Mouse (Mus musculus): ENCODE measurements around the gene Mctp2.
"Not testable (repeated sequence)": the region's sequence is repeated elsewhere in the genome, so short reads cannot be mapped to it uniquely, and the experiment has no call there.

The Mctp2 gene

GRCm38 (mm10) chr7:72271546-72271945 lies 34.9 kb downstream of the Mctp2 start:
- no peak for DNase-seq (ENCODE audit: low read depth, low spot score)

- no peak for DNase-seq (ENCODE audit: low read depth, low spot score)
Observed at GRCm38 (mm10) chr7:72269994-72270393, 36.4 kb downstream of the Mctp2 start.

DNA sequence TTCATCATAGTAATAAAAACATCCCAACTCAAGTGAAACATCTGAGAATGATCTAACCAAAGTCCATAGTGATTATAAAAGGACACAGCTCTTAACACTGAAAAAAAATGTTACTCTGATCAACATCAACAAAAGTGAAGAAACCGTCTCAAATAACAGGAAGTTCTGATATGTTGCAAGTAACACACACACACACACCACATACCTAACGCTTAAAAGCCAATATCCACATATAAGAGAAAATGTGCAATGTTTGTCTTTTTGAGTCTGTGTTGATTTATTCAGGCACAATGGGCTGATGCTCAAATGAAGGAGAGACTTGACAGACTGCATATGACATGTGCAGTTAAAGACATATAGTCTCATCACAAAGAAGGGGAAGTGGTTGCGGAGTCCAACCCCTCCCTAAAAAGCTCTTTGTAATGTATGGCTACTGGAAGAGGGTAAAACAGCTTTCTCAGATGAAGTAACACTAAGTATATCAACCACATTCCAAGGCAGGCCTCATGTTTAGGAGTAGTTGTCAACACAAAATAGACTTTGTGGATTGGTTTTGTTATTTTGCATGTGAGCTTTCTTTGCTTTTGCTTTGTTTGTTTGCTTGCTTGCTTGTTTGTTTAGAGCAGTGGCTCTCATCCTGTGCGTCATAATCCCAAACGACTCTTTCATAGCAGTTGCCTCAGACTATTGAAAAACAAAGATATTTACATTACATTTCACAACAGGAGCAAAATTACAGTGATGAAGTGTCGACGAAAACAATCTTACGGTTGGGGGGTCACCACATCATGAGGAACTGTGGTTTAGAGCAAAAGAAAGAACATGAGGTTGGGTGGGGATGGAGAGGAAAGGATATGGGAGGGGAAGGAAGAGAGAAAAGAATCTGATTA lies 45.4 kb downstream of the Mctp2 start:
- DNase-seq (ENCODE audit: low read depth, low spot score), result no peak

DNA sequence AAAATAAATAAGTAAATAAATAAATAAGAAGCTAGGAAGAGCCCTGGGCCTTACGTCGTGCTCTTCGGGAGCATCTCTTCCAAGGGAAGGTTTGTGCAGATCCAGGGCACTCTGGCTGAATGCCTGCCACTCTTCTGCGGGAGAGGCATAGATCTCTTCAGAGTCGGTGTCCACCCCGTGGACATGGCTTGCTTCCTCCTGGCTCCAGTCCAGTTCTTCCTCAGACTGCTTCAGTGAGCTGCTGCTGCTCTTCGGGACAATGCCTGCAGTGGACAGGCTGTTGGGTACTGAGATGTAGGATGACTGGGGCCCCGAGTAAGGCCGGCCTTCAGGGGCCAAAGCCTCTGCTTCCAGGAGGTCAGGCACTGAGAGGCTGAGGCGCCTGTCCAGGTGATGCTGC lies 47.4 kb downstream of the Mctp2 start:
- no peak for DNase-seq (ENCODE audit: low read depth, low spot score)

DNA sequence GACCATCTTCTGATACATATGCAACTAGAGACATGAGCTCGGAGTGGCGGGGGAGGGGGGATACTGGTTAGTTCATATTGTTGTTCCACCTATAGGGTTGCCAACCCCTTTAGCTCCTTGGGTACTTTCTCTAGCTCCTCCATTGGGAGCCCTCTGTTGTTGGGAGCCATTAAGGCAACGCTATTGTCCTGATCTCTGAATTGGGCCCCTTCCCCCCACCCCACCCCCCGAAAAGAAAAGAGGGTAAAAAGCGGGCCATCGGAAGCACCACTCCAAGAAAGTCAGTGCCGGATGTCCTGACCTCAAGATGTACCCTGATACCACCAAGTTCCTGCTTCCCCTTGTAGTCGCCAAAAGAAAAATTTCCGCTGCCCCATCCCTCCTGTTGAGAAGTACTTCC lies 56.1 kb downstream of the Mctp2 start:
- DNase-seq (ENCODE audit: low read depth, low spot score), result not testable (repeated sequence)

DNA sequence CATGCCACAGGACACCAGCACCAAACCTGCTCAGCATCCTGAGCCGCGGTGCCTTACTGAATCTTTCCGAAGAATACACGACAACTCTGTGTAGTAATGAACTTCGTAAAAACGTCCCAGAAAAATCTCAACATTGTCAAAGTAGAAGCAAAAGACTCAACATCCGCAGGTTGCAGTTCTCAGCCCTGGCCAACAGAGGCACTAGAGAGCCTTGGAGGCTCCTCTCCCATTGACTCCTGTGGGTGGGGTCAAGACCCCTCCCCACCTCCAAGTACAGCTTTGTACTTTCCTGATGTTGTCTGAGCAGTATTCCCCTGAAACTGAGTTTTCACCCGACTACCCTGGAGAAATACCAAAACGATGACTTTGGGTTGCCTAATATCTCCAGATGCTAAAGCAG lies 65.1 kb downstream of the Mctp2 start:
- no peak for DNase-seq (ENCODE audit: low read depth, low spot score)

- peak; percentile 54 for DNase-seq (ENCODE audit: low read depth, low spot score)
Observed at GRCm38 (mm10) chr7:72239782-72240493, 66.5 kb downstream of the Mctp2 start.

DNA sequence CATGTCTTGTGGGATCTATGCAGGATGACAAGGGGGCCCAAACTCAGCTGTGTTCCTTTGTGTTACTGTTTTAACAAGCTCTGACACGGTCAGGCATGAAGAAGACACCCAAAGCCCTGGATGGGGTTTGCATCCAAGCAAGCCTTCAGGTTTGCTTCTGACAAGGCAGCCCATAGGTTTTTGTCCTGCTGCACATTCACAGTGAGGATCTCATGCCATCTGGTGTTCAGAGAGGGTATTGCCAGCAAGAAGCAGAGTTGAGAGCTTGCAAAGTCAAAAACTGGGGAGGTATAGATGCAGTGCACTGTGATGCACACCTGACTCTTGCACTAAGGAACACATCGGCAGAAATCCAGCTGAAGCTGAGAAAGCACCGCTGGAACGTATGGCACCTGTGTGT lies 67.8 kb downstream of the Mctp2 start:
- DNase-seq (ENCODE audit: low read depth, low spot score), result peak; percentile 65

DNA sequence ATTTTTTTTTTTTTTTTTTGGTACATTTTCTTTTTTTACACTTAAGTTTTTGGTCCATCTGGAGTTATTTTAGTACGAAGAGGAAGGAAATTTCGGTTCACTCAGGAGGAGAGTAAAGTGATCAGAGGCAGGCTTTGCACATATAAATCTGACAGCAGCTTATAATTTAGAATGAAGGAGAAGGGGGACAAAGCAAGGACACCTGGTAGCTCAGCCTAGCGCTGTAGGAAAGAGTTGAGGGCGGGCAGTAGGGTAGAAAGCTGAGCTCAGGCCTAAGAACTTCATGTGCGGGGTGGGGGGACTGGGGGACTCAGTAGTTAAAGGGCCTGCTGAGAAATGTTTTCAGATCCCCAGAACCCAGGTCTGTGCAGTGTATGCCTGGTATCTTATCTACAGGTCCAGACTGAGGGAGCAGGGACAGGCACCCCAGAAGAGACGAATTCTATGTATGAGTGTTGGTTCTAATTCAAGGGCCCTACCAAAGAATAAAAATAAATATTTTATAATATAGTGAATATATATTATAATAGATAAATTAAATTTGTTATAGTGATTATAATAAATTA lies 71.9 kb downstream of the Mctp2 start:
- DNase-seq (ENCODE audit: low read depth, low spot score), result no peak

DNA sequence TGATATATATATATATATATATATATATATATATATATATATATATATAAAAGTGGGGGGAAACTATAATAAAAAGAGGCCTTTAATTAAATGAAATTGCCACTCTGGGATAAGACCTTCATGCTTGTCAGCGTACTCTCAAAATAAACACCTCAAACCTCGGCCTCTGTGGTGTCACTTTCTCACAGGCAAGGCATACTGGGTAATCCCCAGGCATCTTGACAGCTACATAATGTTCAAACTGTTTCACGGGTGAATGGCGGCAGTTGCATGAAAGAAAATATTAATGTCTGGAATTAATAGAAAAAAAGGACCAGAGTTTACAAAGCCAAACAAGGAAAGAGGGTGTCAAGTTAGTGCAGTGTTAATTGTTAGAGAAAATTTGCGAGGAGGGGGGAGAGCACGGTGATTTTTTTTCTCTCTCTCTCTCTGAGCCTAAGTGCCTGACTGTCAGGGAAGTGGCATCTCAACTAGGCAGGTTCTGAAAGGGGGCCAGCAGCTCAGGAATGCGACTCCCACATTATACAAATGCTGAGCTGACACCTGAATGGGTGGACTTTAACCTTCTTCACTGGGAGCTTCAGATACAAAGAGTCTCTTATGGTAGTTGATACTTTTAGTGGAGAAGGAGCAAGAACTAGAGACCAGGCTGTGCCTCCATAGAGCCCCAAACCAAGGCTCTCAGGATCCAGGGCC lies 75.1 kb downstream of the Mctp2 start:
- DNase-seq (ENCODE audit: low read depth, low spot score), result no peak

DNA sequence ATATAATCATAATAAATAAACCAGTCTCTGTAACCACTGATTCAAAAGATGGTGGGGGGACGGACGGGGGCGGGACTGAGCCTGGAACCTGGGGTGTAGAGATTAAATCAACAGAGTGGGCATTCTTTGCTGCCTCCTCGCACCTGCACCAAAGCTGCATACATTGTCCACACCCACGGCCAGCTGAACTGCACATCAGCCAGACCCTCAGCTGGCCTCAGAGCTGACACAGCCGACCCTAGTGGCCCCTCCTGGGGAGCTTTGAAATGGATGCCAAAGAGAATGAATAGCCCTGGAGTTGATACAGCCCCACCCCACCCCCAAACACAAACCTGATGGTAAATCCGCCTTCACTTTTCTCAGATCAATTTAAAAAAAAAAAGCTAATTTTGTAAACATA lies 76.5 kb downstream of the Mctp2 start:
- DNase-seq (ENCODE audit: low read depth, low spot score), result no peak

DNA sequence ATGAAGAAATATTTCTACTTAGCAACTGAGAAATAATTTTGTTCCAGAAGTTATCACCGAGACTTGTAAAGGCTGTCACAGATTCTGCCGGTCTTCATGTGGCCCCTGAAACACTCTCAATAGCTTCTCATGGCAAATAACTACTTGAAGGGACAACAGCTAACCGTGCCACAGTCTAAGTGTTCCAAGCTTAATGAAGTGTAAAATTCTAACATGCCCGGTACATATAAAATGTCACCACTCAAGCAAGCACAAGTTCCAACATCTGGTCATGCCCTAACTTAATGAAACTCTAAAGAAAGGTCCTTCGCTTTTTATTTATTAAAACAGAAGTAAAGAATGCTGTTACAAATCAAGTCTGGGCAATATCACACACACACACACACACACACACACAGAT lies 82.8 kb downstream of the Mctp2 start:
- no peak for DNase-seq (ENCODE audit: low read depth, low spot score)

DNA sequence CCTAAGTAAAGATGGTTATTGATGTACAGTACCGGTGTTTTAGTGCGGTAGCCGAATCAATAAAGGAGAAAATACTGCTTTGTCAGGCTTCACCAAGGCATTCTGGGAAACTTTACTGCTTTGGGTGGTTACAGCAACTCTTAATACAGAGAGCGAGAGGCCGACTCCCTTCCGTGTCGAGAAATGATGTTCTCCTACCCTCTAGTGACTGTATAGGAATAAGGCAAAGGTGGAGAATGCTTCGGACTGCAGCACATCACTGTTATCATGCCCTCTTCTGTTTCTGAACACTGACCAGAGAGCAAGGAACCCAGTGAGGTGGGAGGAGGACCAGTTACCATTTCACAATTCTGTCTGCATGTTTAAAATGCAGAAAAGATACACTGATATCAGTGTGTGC lies 83.9 kb downstream of the Mctp2 start:
- DNase-seq (ENCODE audit: low read depth, low spot score), result no peak

DNA sequence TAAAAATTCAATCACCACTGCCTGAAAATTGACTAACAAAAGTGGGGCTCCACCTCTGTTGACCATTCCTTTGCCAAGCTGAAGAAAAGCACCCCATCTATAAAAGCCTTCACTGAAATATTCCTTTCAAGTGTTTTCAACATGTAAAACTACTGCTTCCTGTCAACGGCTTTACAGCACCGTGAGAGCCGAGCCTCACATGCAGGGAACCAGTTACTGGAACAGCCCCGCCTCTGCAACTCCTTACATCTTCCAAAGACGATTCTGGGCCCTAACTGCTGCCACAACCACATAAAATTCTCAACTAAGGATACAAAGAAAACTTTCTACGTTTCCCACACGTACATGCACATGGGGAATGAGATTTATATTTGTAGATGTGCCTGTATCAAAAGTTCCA lies 88.4 kb downstream of the Mctp2 start:
- no peak for DNase-seq (ENCODE audit: low read depth, low spot score)

DNA sequence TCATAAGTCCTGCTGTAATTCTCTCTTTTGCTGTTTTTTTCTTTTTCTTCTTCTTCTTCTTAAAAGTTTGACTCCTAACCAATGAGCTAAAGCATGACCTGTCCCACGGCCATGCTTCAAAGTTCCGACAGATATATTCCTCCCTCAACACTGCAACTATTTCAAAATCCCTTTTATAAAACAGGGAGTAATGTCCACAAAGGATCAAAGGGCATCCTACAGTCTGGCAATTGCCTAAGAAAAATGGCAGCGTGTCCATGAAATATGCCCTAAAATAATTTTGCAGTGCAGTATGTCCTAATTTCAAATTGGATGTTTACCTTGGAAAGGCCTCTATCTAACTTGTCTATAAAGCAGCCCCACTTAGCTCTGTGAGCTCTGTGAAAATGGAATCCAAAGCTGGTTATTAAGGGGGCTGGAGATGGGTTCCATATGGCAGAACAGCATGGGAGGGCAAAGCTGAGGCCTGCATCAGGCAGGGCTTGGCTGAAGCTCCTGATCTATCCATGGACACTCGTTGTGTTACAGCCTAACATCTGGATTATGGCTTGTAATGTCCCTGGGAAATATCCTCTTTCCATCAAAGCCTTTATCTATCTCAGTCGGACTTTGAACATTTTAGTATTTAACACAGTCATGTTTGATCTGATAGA lies 90.7 kb downstream of the Mctp2 start:
- DNase-seq (ENCODE audit: low read depth, low spot score), result no peak

GRCm38 (mm10) chr7:72210201-72210600 lies 96.2 kb downstream of the Mctp2 start:
- DNase-seq (ENCODE audit: low read depth, low spot score), result no peak

- no peak for DNase-seq (ENCODE audit: low read depth, low spot score)
Observed at GRCm38 (mm10) chr7:72209296-72209695, 97.1 kb downstream of the Mctp2 start.

DNA sequence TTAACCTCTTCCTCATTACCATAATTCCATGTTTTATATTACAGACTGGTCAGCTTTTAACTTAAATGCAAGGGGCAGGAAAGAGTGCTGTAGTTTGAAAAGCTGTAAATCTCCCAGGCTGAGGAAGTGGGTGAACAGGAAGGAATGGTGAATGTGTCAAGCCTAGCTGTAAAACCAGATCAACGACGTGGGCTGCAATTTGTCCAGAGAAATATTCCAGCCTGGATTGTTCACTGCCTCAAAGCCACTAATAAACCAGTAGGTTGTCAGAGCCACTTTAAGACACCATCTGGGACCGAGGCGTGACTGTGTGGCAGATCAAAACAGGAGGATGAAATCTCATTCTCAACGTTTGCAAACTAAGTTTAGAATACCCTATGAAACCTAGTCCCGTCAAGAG lies 99.6 kb downstream of the Mctp2 start:
- no peak for DNase-seq (ENCODE audit: low read depth, low spot score)

- no peak for DNase-seq (ENCODE audit: low read depth, low spot score)
Observed at GRCm38 (mm10) chr7:72195709-72196108, 110.7 kb downstream of the Mctp2 start.

DNA sequence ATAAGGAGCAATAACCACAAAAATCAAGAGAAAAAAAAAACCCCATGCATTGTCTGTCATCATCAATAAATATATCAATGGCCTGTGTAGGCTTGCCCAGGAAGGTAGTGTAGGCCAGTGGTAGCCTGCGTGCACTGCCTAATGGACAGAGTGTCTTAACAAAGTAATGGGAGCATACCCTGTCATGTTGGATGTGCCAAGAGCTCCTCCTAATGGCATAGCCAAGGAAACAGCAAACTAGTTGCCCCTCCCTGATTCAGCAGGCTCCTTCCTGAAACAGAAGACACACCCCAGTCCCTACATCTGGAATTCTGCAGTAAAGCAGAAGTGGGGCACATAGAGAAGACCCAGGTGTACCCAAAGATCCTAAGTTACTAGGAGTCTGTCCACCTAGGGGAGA lies 113.1 kb downstream of the Mctp2 start:
- peak; percentile 6 for DNase-seq (ENCODE audit: low read depth, low spot score)

DNA sequence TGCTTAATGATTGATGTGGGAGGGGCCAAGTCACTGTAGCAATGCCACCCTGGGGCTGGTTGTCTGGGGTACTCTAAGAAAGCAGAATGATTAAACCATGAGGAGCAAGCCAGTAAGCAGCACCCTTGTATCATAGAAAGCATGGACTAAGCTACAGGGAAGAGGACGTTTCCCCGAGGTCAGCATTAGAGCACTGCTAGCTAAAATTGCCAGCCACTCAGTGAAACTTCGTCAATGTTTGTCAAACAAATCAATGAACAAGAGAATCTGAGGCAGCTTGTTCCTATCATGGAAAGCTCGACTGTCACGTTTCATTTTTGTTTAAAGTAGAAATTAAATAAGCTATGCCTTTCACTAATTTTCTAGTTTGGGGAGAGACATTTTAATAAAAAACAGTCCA lies 124.8 kb downstream of the Mctp2 start:
- no peak for DNase-seq (ENCODE audit: low read depth, low spot score)

DNA sequence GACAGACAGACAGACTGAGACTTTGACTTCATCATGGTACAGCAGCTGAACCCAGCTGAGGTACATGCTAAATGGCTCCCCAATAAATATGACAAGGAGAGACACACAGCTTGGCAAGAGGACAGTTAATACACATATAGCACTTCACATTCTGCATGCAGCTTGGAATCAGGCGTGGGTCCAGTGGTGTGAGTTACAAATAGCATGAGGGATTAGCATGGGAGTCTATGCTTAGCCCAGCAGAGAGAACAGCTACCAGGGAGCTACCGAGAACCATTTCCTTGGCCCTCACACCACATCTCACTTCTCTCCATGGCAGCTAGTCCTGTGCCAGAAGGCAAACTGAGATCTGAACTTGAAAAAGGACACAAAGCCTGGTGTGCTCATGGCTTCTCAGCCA lies 137.1 kb downstream of the Mctp2 start:
- DNase-seq (ENCODE audit: low read depth, low spot score), result no peak

All from 3T3-L1 (cell line).